Mouse (Mus musculus) forebrain, embryonic 16.5 days (tissue): ENCODE data around the gene Aurkb. TPM values are rescaled to one million over a fixed set of nuclear protein-coding genes. Genes with fewer than 3 reads are reported as not detected.

Experiments used
- ATAC-seq: fragments of 200-750 bp; cut with Nextera tagmentation; 2 replicates; pipeline ENCODE4 v1.8.0; 2017; ENCODE audit warnings: mild to moderate bottlenecking, moderate library complexity
- H3K27ac ChIP-seq: fragments of 300-500 bp; sonication (generic); 2 replicates; pipeline ENCODE4 v1.5.1; 2014; ENCODE audit warnings: low read length, control low read depth
- H3K27me3 ChIP-seq: fragments of 300-500 bp; sonication (generic); replicated peaks from 2 replicates; pipeline ENCODE4 v1.6.1; 2014; ENCODE audit warnings: low read length; ENCODE audit not compliant: control insufficient read depth, insufficient read depth
- H3K36me3 ChIP-seq: fragments of 300-500 bp; sonication (generic); 2 replicates; pipeline ENCODE4 v1.6.1; 2014; ENCODE audit not compliant: control insufficient read depth, insufficient read depth
- H3K4me1 ChIP-seq: fragments of 300-500 bp; sonication (generic); replicated peaks from 2 replicates; pipeline ENCODE4 v1.6.1; 2014; ENCODE audit warnings: low read length; ENCODE audit not compliant: control insufficient read depth, insufficient read depth
- H3K4me2 ChIP-seq: fragments of 300-500 bp; sonication (generic); 2 replicates; pipeline ENCODE4 v1.6.1; 2014; ENCODE audit warnings: mild to moderate bottlenecking, low read length, control low read depth
- H3K4me3 ChIP-seq: fragments of 300-500 bp; sonication (generic); replicated peaks from 2 replicates; pipeline ENCODE4 v1.5.1; 2014; ENCODE audit warnings: mild to moderate bottlenecking, low read length, control low read depth
- H3K9ac ChIP-seq: fragments of 300-500 bp; sonication (generic); replicated peaks from 2 replicates; pipeline ENCODE4 v1.6.1; 2014; ENCODE audit warnings: low read depth, low read length, control low read depth
- H3K9me3 ChIP-seq: fragments of 300-500 bp; sonication (generic); 2 replicates; pipeline ENCODE4 v1.6.1; 2016; ENCODE audit warnings: low read length; ENCODE audit not compliant: control insufficient read depth
- WGBS: fragments of 180-500 bp; shearing (Covaris S2); extraction: QIAGEN DNeasy Blood & Tissue Kit; methylation state at CpG from one replicate; pipeline ENCODE4 v1.1.7; 2014; 5-methylcytosine and 5-hydroxymethylcytosine counted together
- polyA plus RNA-seq: library from polyadenylated mRNA; unstranded; fragments of >200 nt; fragmentation: Nextera tagmentation; extraction: Ambion mirVana; gene quantifications from 2 replicates; pipeline ENCODE4 v1.2.1, GENCODE M21; 2015

The Aurkb gene
- polyA plus RNA-seq, 1 experiment from 2014 or later, result 56.7 TPM

DNA sequence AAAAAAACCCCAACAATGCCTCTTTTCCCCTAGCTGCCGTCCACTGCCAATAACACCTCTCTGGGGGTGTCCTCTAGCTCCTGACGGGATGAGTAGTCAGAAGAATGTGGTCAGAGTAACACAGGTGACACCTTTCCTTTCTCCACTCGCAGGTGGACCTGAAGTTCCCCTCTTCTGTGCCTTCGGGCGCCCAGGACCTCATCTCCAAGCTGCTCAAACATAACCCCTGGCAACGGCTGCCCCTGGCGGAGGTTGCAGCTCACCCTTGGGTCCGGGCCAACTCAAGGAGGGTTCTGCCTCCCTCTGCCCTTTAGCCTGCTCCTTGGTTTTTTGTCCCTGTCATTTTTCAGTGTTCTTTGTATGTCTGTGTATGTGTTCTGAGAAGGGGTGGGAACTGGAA is 5.3 kb downstream of the Aurkb start:
- Histone ChIP-seq H3K9me3 (no peaks in the 10 kb centered on the region), H3K4me3 (no peak overlapping the region), H3K4me2 (no peak overlapping the region), H3K36me3 (no peaks in the 10 kb centered on the region), H3K9ac (no peak overlapping the region), H3K4me1 (peaks cover 14% of the 10 kb centered on the region), H3K27me3 (no peaks in the 10 kb centered on the region), H3K27ac (no peak overlapping the region)
- 84% methylated on average over 8 of the region's 8 CpGs for WGBS
- ATAC-seq, result no peak

DNA sequence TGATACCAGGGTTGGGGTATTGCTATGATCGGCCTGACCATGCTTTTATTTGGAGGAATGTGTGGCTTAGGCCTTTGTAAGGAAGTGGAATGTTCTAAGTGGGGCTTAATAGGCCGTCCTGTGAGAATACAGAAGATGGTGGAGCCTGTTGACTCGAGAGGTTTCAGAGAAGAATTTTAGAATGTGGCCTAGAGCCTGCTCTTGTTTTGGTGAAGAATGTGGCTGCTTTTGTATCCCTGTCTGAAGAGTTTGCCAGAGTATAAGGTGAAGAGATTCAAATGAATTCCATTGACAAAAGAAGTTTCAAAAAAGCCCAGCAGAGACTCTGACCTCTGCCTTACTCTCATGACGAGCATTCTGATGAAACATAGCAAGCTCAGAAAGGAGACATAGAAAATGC is 6.3 kb downstream of the Aurkb start:
- Histone ChIP-seq H3K27me3 (no peaks in the 10 kb centered on the region), H3K4me2 (no peak overlapping the region), H3K4me1 (peaks cover 3% of the 10 kb centered on the region), H3K36me3 (no peaks in the 10 kb centered on the region), H3K9me3 (no peaks in the 10 kb centered on the region), H3K4me3 (no peak overlapping the region), H3K27ac (no peak overlapping the region), H3K9ac (no peak overlapping the region)
- WGBS, result 56% methylated on average over 4 of the region's 4 CpGs
- no peak for ATAC-seq

DNA sequence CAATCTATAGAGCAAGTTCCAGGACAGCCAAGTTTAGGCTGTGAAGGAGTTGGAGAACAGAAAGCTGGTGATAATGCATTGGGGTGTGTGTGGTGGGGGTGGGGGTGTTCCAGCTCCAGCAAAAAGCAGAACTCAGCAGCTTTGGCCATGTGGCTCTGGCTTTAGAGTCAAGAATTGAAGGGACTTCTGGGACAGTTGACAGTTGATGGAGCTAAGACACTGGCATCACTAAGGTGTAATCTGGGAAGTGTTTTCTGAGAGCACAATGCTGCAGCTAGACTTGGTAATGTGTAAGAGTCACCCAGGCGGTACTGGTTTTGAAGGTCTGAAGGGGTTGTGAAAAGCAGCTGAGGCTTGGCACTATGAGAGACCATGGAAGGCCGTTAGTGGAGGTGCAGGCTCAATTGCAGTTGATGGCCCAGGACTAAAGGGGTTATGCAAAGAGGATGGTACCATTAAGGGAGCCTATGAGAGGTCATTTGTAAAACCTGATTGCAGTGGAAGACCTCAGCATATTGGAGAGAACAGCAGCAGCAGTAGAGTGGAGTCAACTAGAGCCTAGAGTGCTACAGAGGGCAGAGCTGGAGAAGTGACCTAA is 7.5 kb downstream of the Aurkb start:
- Histone ChIP-seq H3K4me1 (peaks cover 2% of the 10 kb centered on the region; the same call in 1 of the 2 replicates), H3K9me3 (no peaks in the 10 kb centered on the region), H3K36me3 (no peaks in the 10 kb centered on the region), H3K4me2 (no peak overlapping the region), H3K27ac (no peak overlapping the region), H3K27me3 (no peaks in the 10 kb centered on the region), H3K4me3 (no peak overlapping the region), H3K9ac (no peak overlapping the region)
- no peak for ATAC-seq
- 94% methylated on average over 2 of the region's 2 CpGs for WGBS

DNA sequence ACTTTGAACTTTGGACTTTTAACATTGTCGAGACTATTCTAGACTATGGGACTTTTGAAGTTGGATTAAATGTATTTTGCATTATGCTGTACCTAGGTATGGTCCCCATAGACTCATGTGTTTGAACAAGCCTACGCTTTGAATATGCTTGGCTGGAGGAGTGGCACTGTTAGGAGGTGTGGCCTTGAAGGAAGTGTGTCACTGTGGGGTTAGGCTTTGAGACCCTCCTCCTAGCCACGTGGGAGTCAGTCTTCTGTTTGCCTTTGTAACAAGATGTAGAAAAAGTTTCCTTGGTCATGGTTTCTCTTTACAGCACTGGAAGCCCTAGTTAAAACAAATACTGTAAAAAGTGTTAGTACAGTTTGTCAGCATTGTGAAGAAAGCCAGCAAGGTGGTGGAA is 8.4 kb downstream of the Aurkb start:
- H3K27ac ChIP-seq, result no peak overlapping the region
- H3K4me3 ChIP-seq, result no peak overlapping the region
- H3K9me3 ChIP-seq, result no peaks in the 10 kb centered on the region
- WGBS, result 75% methylated on average over 3 of the region's 3 CpGs
- no peaks in the 10 kb centered on the region for H3K36me3 ChIP-seq
- H3K9ac ChIP-seq, result no peak overlapping the region
- H3K27me3 ChIP-seq, result no peaks in the 10 kb centered on the region
- ATAC-seq, result no peak
- no peak overlapping the region for H3K4me2 ChIP-seq
- H3K4me1 ChIP-seq, result peaks cover 11% of the 10 kb centered on the region

GRCm38 (mm10) chr11:69058265-69058664 is 12.8 kb downstream of the Aurkb start:
- ATAC-seq, result no peak
- H3K4me3 ChIP-seq, result peak overlapping the region; percentile 95
- H3K4me1 ChIP-seq, result peaks cover 23% of the 10 kb centered on the region
- no peak overlapping the region for H3K27ac ChIP-seq
- peak overlapping the region; percentile 78 for H3K9ac ChIP-seq
- no peaks in the 10 kb centered on the region for H3K9me3 ChIP-seq
- H3K27me3 ChIP-seq, result no peaks in the 10 kb centered on the region
- WGBS, result 76% methylated on average over 2 of the region's 2 CpGs
- H3K36me3 ChIP-seq, result no peaks in the 10 kb centered on the region
- peak overlapping the region; percentile 92 for H3K4me2 ChIP-seq

GRCm38 (mm10) chr11:69058729-69059356 is 13.4 kb downstream of the Aurkb start:
- Histone ChIP-seq H3K4me1 (peaks cover 23% of the 10 kb centered on the region), H3K27me3 (no peaks in the 10 kb centered on the region), H3K4me3 (peak overlapping the region; percentile 95), H3K4me2 (peak overlapping the region; percentile 92), H3K9me3 (no peaks in the 10 kb centered on the region), H3K9ac (peak overlapping the region; percentile 78), H3K36me3 (no peaks in the 10 kb centered on the region), H3K27ac (peak overlapping the region; percentile 92)
- ATAC-seq, result peak; percentile 24
- WGBS, result under 1% methylated on average over 19 of the region's 19 CpGs

GRCm38 (mm10) chr11:69059357-69059974 is 14.0 kb downstream of the Aurkb start, which contains the start of gene Borcs6:
Gene Borcs6, plus strand, starts transcription at chr11:69059717.
- ATAC-seq, result peak; percentile 95
- Histone ChIP-seq H3K36me3 (no peaks in the 10 kb centered on the region), H3K9ac (peak within 1 kb of the TSS; percentile 92), H3K27ac (peak within 1 kb of the TSS; percentile 92), H3K4me3 (peak within 1 kb of the TSS; percentile 95), H3K4me2 (peak within 1 kb of the TSS; percentile 92), H3K27me3 (no peaks in the 10 kb centered on the region), H3K4me1 (peaks cover 29% of the 10 kb centered on the region), H3K9me3 (no peaks in the 10 kb centered on the region)
- under 1% methylated on average over 64 of the region's 64 CpGs for WGBS

DNA sequence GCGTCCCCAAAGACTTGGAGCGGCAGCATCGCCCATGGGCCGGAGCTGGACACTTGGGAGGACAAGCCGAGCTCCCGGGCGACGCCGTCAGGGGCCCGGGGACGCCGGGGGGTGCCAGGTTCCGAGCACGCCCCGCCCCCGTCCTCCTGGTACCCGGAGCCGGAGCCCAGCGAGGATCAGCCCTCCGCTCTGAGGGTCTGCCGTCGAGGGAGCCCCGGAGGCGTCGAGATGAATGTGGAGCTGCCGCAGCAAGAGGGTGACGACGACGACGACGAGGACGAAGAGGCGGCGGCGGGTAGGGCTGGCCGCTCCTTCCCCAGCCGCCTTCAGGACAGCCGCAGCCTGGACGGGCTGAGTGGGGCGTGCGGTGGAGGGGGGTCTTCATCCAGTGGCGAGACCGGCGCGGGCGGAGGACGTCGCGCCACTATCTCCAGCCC is 14.5 kb downstream of the Aurkb start:
- Histone ChIP-seq H3K9me3 (no peaks in the 10 kb centered on the region), H3K4me3 (peak overlapping the region; percentile 95), H3K4me2 (peak overlapping the region; percentile 89), H3K27me3 (no peaks in the 10 kb centered on the region), H3K36me3 (no peaks in the 10 kb centered on the region), H3K9ac (peak overlapping the region; percentile 92), H3K27ac (peak overlapping the region; percentile 92), H3K4me1 (peaks cover 30% of the 10 kb centered on the region)
- peak; percentile 18 for ATAC-seq
- WGBS, result 0% methylated on average over 48 of the region's 49 CpGs

GRCm38 (mm10) chr11:69060448-69061254 is 15.2 kb downstream of the Aurkb start:
- no peak for ATAC-seq
- Histone ChIP-seq H3K4me3 (peak overlapping the region; percentile 95), H3K4me1 (peaks cover 31% of the 10 kb centered on the region), H3K4me2 (peak overlapping the region; percentile 89), H3K27ac (peak overlapping the region; percentile 92), H3K9ac (peak overlapping the region; percentile 92), H3K36me3 (no peaks in the 10 kb centered on the region), H3K9me3 (no peaks in the 10 kb centered on the region), H3K27me3 (no peaks in the 10 kb centered on the region)
- WGBS, result 2% methylated on average over 40 of the region's 40 CpGs
